Mouse (Mus musculus) adrenal gland, postnatal 10 days (tissue): Measurements from ENCODE around the gene Rundc3a. TPM values are rescaled to one million over a fixed set of nuclear protein-coding genes. Genes with fewer than 3 reads are reported as not detected.
A peak's percentile ranks its signal among the peaks of the same experiment; 100 is the strongest.

ENCODE experiments used
- DNase-seq: peaks from one replicate; pipeline ENCODE4 v3.0.0; 2021; ENCODE audit warnings: mixed read lengths
- total RNA-seq, 2 experiments: library from RNA; stranded (reverse); gene quantifications; 2 replicates each; pipeline ENCODE4 v1.2.3; 2021

The Rundc3a gene
- total RNA-seq, 2 experiments from 2014 or later: 21.2 to 34.3 TPM

GRCm38 (mm10) chr11:102434406-102434805 lies 41.2 kb downstream of the Rundc3a start:
- peak; percentile 93 for DNase-seq

- DNase-seq: no peak
These were observed 41.9 kb downstream of the Rundc3a start for GRCm38 (mm10) chr11:102434816-102435705.

GRCm38 (mm10) chr11:102435754-102436470 lies 42.7 kb downstream of the Rundc3a start:
- DNase-seq: peak; percentile 73

GRCm38 (mm10) chr11:102436471-102436790 lies 43.2 kb downstream of the Rundc3a start:
- peak; percentile 38 for DNase-seq

- DNase-seq: peak; percentile 86
These were observed 44.2 kb downstream of the Rundc3a start for GRCm38 (mm10) chr11:102437120-102438061.

- peak; percentile 94 for DNase-seq
These were observed 45.2 kb downstream of the Rundc3a start for GRCm38 (mm10) chr11:102438212-102439092.

- no peak for DNase-seq
These were observed 46.2 kb downstream of the Rundc3a start for GRCm38 (mm10) chr11:102439093-102440082.

- no peak for DNase-seq
These were observed 47.1 kb downstream of the Rundc3a start for GRCm38 (mm10) chr11:102440255-102440654.

- DNase-seq: no peak
These were observed 48.2 kb downstream of the Rundc3a start for GRCm38 (mm10) chr11:102441434-102441833.

- no peak for DNase-seq
These were observed 48.9 kb downstream of the Rundc3a start for GRCm38 (mm10) chr11:102442089-102442488.

GRCm38 (mm10) chr11:102443740-102444139 lies 50.5 kb downstream of the Rundc3a start:
- DNase-seq: no peak

GRCm38 (mm10) chr11:102444321-102444720 lies 51.1 kb downstream of the Rundc3a start:
- DNase-seq: no peak

- DNase-seq: no peak
These were observed 51.6 kb downstream of the Rundc3a start for GRCm38 (mm10) chr11:102444781-102445180.

- no peak for DNase-seq
These were observed 52.2 kb downstream of the Rundc3a start for GRCm38 (mm10) chr11:102445264-102445890.

GRCm38 (mm10) chr11:102445891-102446361 lies 52.7 kb downstream of the Rundc3a start:
- peak; percentile 57 for DNase-seq

- DNase-seq: peak; percentile 56
These were observed 53.6 kb downstream of the Rundc3a start for GRCm38 (mm10) chr11:102446581-102447461.

GRCm38 (mm10) chr11:102447497-102447896 lies 54.3 kb downstream of the Rundc3a start, which contains the start of gene Fam171a2:
Gene Fam171a2, minus strand, starts transcription at chr11:102447682.
- peak; percentile 91 for DNase-seq

GRCm38 (mm10) chr11:102448327-102448726 lies 55.1 kb downstream of the Rundc3a start:
- no peak for DNase-seq
